Mouse (Mus musculus) neural tube, embryonic 14.5 days (tissue): ENCODE measurements around the gene Gm5148. TPM values are rescaled to one million over a fixed set of nuclear protein-coding genes. Genes with fewer than 3 reads are reported as not detected.

ENCODE experiments used
- ATAC-seq: fragments of 200-750 bp; cut with Nextera tagmentation; 2 replicates; pipeline ENCODE4 v1.8.0; 2017; ENCODE audit warnings: low read depth, mild to moderate bottlenecking, moderate TSS enrichment, moderate library complexity
- H3K27ac ChIP-seq: fragments of 300-500 bp; sonication (generic); 2 replicates; pipeline ENCODE4 v1.5.1; 2014; ENCODE audit warnings: low read depth, mild to moderate bottlenecking, control low read depth, low read length, moderate library complexity, mixed read lengths
- H3K27me3 ChIP-seq: fragments of 300-500 bp; sonication (generic); 2 replicates; pipeline ENCODE4 v1.6.1; 2014; ENCODE audit warnings: low read length; ENCODE audit not compliant: control insufficient read depth, insufficient read depth
- H3K36me3 ChIP-seq: fragments of 300-500 bp; sonication (generic); 2 replicates; pipeline ENCODE4 v1.6.1; 2014; ENCODE audit warnings: low read length, mixed read lengths; ENCODE audit not compliant: control insufficient read depth, insufficient read depth
- H3K4me1 ChIP-seq: fragments of 300-500 bp; sonication (generic); 2 replicates; pipeline ENCODE4 v1.6.1; 2014; ENCODE audit warnings: low read length; ENCODE audit not compliant: control insufficient read depth, insufficient read depth
- H3K4me2 ChIP-seq: fragments of 300-500 bp; sonication (generic); 2 replicates; pipeline ENCODE4 v1.6.1; 2014; ENCODE audit warnings: mild to moderate bottlenecking, low read depth, low read length, control low read depth
- H3K4me3 ChIP-seq: fragments of 300-500 bp; sonication (generic); 2 replicates; pipeline ENCODE4 v1.5.1; 2014; ENCODE audit warnings: low read depth, low read length, control low read depth, mixed read lengths
- H3K9ac ChIP-seq: fragments of 300-500 bp; sonication (generic); replicated peaks from 2 replicates; pipeline ENCODE4 v1.6.1; 2014; ENCODE audit warnings: low read depth, mild to moderate bottlenecking, control low read depth, low read length, mixed read lengths
- H3K9me3 ChIP-seq: fragments of 300-500 bp; sonication (generic); 2 replicates; pipeline ENCODE4 v1.6.1; 2016; ENCODE audit warnings: low read length; ENCODE audit not compliant: control insufficient read depth
- WGBS: fragments of 180-500 bp; shearing (Covaris S2); extraction: QIAGEN DNeasy Blood & Tissue Kit; methylation state at CpG from one replicate; pipeline ENCODE4 v1.1.7; 2014; 5-methylcytosine and 5-hydroxymethylcytosine counted together
- polyA plus RNA-seq: library from polyadenylated mRNA; unstranded; fragments of >200 nt; fragmentation: Nextera tagmentation; extraction: Ambion mirVana; gene quantifications from 2 replicates; pipeline ENCODE4 v1.2.1, GENCODE M21; 2014

Gene Gm5148
- 9.7 and 15.4 TPM in 2 replicates for polyA plus RNA-seq

- 1% methylated on average over 24 of the region's 24 CpGs for WGBS
- no peaks in the 10 kb centered on the region for H3K9me3 ChIP-seq
- H3K27me3 ChIP-seq: no peaks in the 10 kb centered on the region
- H3K4me1 ChIP-seq: peaks cover 20% of the 10 kb centered on the region
- H3K36me3 ChIP-seq: no peaks in the 10 kb centered on the region
- 0 out of 2 replicates have a peak within 1 kb of the TSS, but pooled peaks have one; percentile 40 for H3K27ac ChIP-seq
- peak within 1 kb of the TSS; percentile 78 for H3K4me2 ChIP-seq
- peak within 1 kb of the TSS; percentile 40 for H3K4me3 ChIP-seq
- H3K9ac ChIP-seq: peak within 1 kb of the TSS; percentile 58
- peak; percentile 78 for ATAC-seq
These were observed at the start of gene Gm5148 for GRCm38 (mm10) chr3:37724171-37724804. Gene Gm5148 (minus strand): TSS chr3:37724490.

- Histone ChIP-seq H3K4me1 (peaks cover 24% of the 10 kb centered on the region), H3K27me3 (no peaks in the 10 kb centered on the region), H3K4me3 (no peak overlapping the region), H3K9me3 (no peaks in the 10 kb centered on the region), H3K27ac (no peak overlapping the region), H3K36me3 (no peaks in the 10 kb centered on the region), H3K4me2 (no peak overlapping the region), H3K9ac (no peak overlapping the region)
- no peak for ATAC-seq
These were observed 46.7 kb upstream of the Gm5148 start for GRCm38 (mm10) chr3:37770951-37771350.

DNA sequence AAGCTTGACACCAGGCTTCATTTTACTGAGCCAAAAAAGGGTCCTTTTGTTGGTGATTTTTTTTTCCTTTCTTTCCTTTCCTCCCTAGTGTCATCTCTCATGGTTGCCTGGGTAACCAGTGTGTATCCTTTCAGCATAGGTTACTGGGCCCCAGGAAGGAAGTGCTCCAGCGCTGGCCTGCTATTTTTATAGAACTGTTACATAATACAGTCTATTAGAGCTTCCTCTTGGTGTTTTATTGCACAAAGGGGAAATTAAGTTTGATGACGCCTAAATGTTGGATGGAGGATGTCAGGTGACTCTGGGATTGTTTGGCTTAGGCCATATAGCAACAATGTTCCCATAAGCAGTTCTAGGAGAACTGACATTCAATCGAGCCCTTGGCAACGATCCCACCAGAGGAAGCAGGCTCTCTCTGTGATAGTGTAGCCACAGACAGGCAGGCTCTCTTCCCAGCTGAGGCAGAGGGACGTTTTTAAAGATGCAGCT lies 45.0 kb upstream of the Gm5148 start:
- Histone ChIP-seq H3K4me3 (no peak overlapping the region), H3K9ac (peak overlapping the region; percentile 17; the same call in 1 of the 2 replicates)
- peak; percentile 92 for ATAC-seq

GRCm38 (mm10) chr3:37767147-37768015 lies 43.1 kb upstream of the Gm5148 start:
- WGBS: 62% methylated on average over 12 of the region's 12 CpGs
- no peak overlapping the region for H3K27ac ChIP-seq
- no peak overlapping the region for H3K4me3 ChIP-seq
- no peaks in the 10 kb centered on the region for H3K27me3 ChIP-seq
- H3K4me2 ChIP-seq: no peak overlapping the region
- no peak for ATAC-seq
- no peaks in the 10 kb centered on the region for H3K9me3 ChIP-seq
- peaks cover 24% of the 10 kb centered on the region for H3K4me1 ChIP-seq
- no peaks in the 10 kb centered on the region for H3K36me3 ChIP-seq
- H3K9ac ChIP-seq: no peak overlapping the region

More for the DNA sequence above, 45.0 kb upstream of the Gm5148 start:
- Histone ChIP-seq H3K27me3 (no peaks in the 10 kb centered on the region), H3K27ac (peak overlapping the region; percentile 52), H3K4me2 (peak overlapping the region; percentile 19), H3K36me3 (no peaks in the 10 kb centered on the region), H3K9me3 (no peaks in the 10 kb centered on the region), H3K4me1 (peaks cover 24% of the 10 kb centered on the region)
- WGBS: 5% methylated on average over 5 of the region's 5 CpGs

DNA sequence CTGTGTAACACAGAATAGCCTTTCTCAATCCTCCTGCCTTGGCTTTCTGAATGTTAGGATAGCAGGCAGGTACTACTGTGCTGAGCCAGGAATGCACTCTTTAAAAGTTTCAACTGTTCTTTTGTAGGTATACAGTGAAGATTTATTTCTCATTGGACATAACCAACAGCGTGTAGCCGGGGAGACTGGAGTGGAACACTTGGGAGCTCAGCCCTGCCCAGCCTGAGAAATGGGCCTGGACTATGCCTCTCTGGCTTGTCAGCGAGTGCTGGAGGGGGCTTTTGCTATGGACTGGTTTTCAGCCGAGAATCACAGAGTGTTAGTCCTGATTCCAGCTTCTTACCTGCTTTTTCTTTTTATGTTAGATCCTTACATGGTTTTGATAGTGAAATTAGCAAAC lies 42.3 kb upstream of the Gm5148 start:
- WGBS: 46% methylated on average over 4 of the region's 4 CpGs
- Histone ChIP-seq H3K9me3 (no peaks in the 10 kb centered on the region), H3K4me3 (no peak overlapping the region), H3K27ac (no peak overlapping the region), H3K4me1 (peaks cover 24% of the 10 kb centered on the region), H3K27me3 (no peaks in the 10 kb centered on the region), H3K36me3 (no peaks in the 10 kb centered on the region), H3K9ac (no peak overlapping the region), H3K4me2 (no peak overlapping the region)
- ATAC-seq: no peak

- no peak for ATAC-seq
- H3K4me2 ChIP-seq: no peak overlapping the region
- no peaks in the 10 kb centered on the region for H3K36me3 ChIP-seq
- no peak overlapping the region for H3K4me3 ChIP-seq
- H3K27me3 ChIP-seq: no peaks in the 10 kb centered on the region
- 86% methylated on average over 5 of the region's 5 CpGs for WGBS
- H3K27ac ChIP-seq: no peak overlapping the region
- peaks cover 24% of the 10 kb centered on the region for H3K4me1 ChIP-seq
- H3K9me3 ChIP-seq: no peaks in the 10 kb centered on the region
- H3K9ac ChIP-seq: no peak overlapping the region
These were observed 41.7 kb upstream of the Gm5148 start for GRCm38 (mm10) chr3:37765971-37766370.

GRCm38 (mm10) chr3:37765275-37765674 lies 41.0 kb upstream of the Gm5148 start:
- Histone ChIP-seq H3K9ac (no peak overlapping the region), H3K27ac (no peak overlapping the region), H3K4me3 (no peak overlapping the region), H3K4me1 (peaks cover 24% of the 10 kb centered on the region), H3K27me3 (no peaks in the 10 kb centered on the region), H3K4me2 (no peak overlapping the region), H3K9me3 (no peaks in the 10 kb centered on the region), H3K36me3 (no peaks in the 10 kb centered on the region)
- 93% methylated on average over 3 of the region's 3 CpGs for WGBS
- no peak for ATAC-seq

DNA sequence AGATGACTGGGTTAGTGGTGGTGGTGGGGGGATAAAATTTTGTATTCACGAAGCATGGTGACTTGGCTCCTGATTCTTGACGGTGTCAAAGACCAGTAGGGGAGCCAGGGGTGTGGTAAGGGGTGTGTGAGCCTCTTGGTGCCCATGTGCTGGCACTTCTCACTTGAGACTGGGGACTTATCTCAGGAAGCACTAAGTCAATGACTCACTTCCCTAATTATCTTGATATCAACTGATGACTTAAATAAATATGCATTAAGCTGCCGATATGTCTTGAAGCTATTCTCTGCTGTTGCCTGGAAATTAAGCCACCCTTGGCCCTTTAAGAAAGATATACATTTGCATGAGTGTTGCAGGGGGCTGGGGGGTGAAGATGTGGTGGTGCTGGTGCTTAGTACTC lies 38.0 kb upstream of the Gm5148 start:
- Histone ChIP-seq H3K9me3 (no peaks in the 10 kb centered on the region), H3K27ac (no peak overlapping the region), H3K27me3 (no peaks in the 10 kb centered on the region), H3K9ac (no peak overlapping the region), H3K4me2 (no peak overlapping the region), H3K4me1 (peaks cover 7% of the 10 kb centered on the region; the same call in 1 of the 2 replicates), H3K4me3 (no peak overlapping the region), H3K36me3 (no peaks in the 10 kb centered on the region)
- ATAC-seq: no peak
- WGBS: 85% methylated on average over 3 of the region's 3 CpGs

DNA sequence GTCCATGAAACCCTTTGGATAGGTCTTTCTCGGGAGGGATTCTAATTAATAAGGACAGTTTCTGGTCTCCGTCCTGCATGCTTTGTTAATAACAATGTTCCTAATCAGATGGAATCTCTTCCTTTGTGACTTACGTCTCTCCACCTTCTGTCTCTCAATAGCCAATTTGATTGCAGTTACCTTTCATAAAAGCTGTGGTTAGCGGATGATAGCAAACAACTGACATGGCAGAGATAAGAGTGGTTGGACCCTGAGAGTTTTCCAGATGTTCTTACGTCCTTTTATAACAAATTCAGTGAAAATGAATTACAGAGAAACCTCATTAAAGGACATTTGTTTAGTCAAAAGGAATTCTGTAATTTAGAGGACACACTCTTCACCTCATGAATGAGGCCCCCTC lies 37.5 kb upstream of the Gm5148 start:
- Histone ChIP-seq H3K9me3 (no peaks in the 10 kb centered on the region), H3K36me3 (no peaks in the 10 kb centered on the region), H3K4me3 (no peak overlapping the region), H3K9ac (no peak overlapping the region), H3K27ac (no peak overlapping the region), H3K4me2 (no peak overlapping the region), H3K4me1 (peaks cover 7% of the 10 kb centered on the region; the same call in 1 of the 2 replicates), H3K27me3 (no peaks in the 10 kb centered on the region)
- ATAC-seq: no peak
- WGBS: 72% methylated on average over 5 of the region's 5 CpGs
